ENCODE assay signal across 14 mouse cellular contexts in genomic region chr19:28328444-28329110, GRCm38 (mm10).
DNase-seq lines count a peak whose midpoint lies in the region; ATAC-seq lines count a peak whose summit lies in the region.
"Had no signal": no experiment of that assay in that cellular context is flagged by ENCODE, and none has a peak within 500 bp of the region (broad histone marks: within the 10 kb centered on the region; RNA-seq: fewer than 3 reads in every experiment).

No protein-coding gene starts in this region.

- peak; percentile 45 for DNase-seq in retina, postnatal 1 day
- DNase-seq in retina, embryonic 14.5 days (ENCODE audit: low spot score): no peak
- peak; percentile 26 to 75 for DNase-seq in layer of hippocampus, adult 18-20 months (ENCODE audit: low spot score in 2 of 2)
- DNase-seq in thymus, postnatal 14 days: no peak
- no peak for DNase-seq in frontal cortex, adult 2 months (ENCODE audit: extremely low spot score in 1 of 2, low spot score in 1 of 2)
- DNase-seq: B cell, adult 2 months; cerebellum, postnatal 36 days; spleen, adult 18-20 months had no signal

- no peak overlapping the region for H3K9ac ChIP-seq in hindbrain, embryonic 13.5 days
- no peak overlapping the region for H3K9ac ChIP-seq in hindbrain, embryonic 12.5 days
- H3K9ac ChIP-seq: liver, embryonic 12.5 days had no signal

- H3K4me3 ChIP-seq in hindbrain, embryonic 13.5 days: no peak overlapping the region
- no peak overlapping the region for H3K4me3 ChIP-seq in hindbrain, embryonic 12.5 days
- H3K4me3 ChIP-seq: liver, embryonic 12.5 days had no signal

- H3K9me3 ChIP-seq in hindbrain, embryonic 13.5 days: no peaks in the 10 kb centered on the region
- H3K9me3 ChIP-seq in hindbrain, embryonic 12.5 days (replicated peaks): no peaks in the 10 kb centered on the region
- H3K9me3 ChIP-seq: G1E; liver, embryonic 12.5 days had no signal

- peak overlapping the region; percentile 58; the same call in 1 of the 2 replicates for H3K27ac ChIP-seq in hindbrain, embryonic 13.5 days
- H3K27ac ChIP-seq in hindbrain, embryonic 12.5 days: no peak overlapping the region
- H3K27ac ChIP-seq: liver, embryonic 12.5 days had no signal

- H3K27me3 ChIP-seq in hindbrain, embryonic 13.5 days: no peaks in the 10 kb centered on the region
- no peaks in the 10 kb centered on the region; the same call in 1 of the 2 replicates for H3K27me3 ChIP-seq in hindbrain, embryonic 12.5 days
- H3K27me3 ChIP-seq: liver, embryonic 12.5 days had no signal

- 18% methylated on average over 16 of the region's 16 CpGs for WGBS in hindbrain, embryonic 13.5 days
- 35% methylated on average over 16 of the region's 16 CpGs for WGBS in hindbrain, embryonic 12.5 days

- H3K4me1 ChIP-seq in hindbrain, embryonic 13.5 days (replicated peaks): peaks cover 24% of the 10 kb centered on the region
- peaks cover 12% of the 10 kb centered on the region for H3K4me1 ChIP-seq in hindbrain, embryonic 12.5 days
- H3K4me1 ChIP-seq: liver, embryonic 12.5 days had no signal

- no peak overlapping the region for H3K4me2 ChIP-seq in hindbrain, embryonic 13.5 days
- H3K4me2 ChIP-seq in hindbrain, embryonic 12.5 days (replicated peaks): no peak overlapping the region
- H3K4me2 ChIP-seq: liver, embryonic 12.5 days had no signal

- ATAC-seq in hindbrain, embryonic 13.5 days (ENCODE audit: low FRiP score): no peak
- no peak for ATAC-seq in hindbrain, embryonic 12.5 days (ENCODE audit: low FRiP score)
- no peak for ATAC-seq in megakaryocyte progenitor cell, adult 5-6 weeks (replicated peaks; ENCODE audit: poor library complexity)
- ATAC-seq: activated CD4-positive, CD25-positive, alpha-beta regulatory T cell, adult 4 months; liver, embryonic 12.5 days had no signal

- H3K36me3 ChIP-seq in hindbrain, embryonic 13.5 days: no peaks in the 10 kb centered on the region
- H3K36me3 ChIP-seq in hindbrain, embryonic 12.5 days: no peaks in the 10 kb centered on the region
- H3K36me3 ChIP-seq: G1E; liver, embryonic 12.5 days had no signal

Comparison
In these comparisons a context has a peak if more than half of its experiments do, and no peak if none do; other contexts are left out.
1. DNase-seq: peak in retina, postnatal 1 day (single experiment) and layer of hippocampus, adult 18-20 months (2 of 2); none in retina, embryonic 14.5 days (single experiment), thymus, postnatal 14 days (single experiment) and frontal cortex, adult 2 months (0 of 2).